Mouse (Mus musculus) liver, adult 2 months (tissue): ENCODE measurements at regions not wholly inside any gene's neighbourhood (a gene's known extent, or its start where the extent isn't known, plus 50 kb on each side); places are given as distances from the start of the nearest gene placed in this dataset.

Source experiments
- DNase-seq: peaks from one replicate; pipeline ENCODE4 v3.0.0-alpha.2; 2011; ENCODE audit warnings: low read depth, low spot score; ENCODE audit errors: extremely low read depth
- H3K27ac ChIP-seq: fragments of 200-500 bp; replicated peaks from 2 replicates; pipeline ENCODE4 v1.5.1; 2012; ENCODE audit warnings: low read depth, mild to moderate bottlenecking, control low read depth, inconsistent platforms, low read length; ENCODE audit not compliant: insufficient read depth
- H3K27me3 ChIP-seq: fragments of 200-500 bp; 2 replicates; pipeline ENCODE4 v1.6.1; 2012; ENCODE audit warnings: mild to moderate bottlenecking, moderate library complexity, low read length, inconsistent platforms; ENCODE audit not compliant: control insufficient read depth, insufficient read depth
- H3K36me3 ChIP-seq: fragments of 200-500 bp; 2 replicates; pipeline ENCODE4 v1.6.1; 2012; ENCODE audit warnings: low read length, inconsistent platforms; ENCODE audit not compliant: control insufficient read depth, insufficient read depth
- H3K4me1 ChIP-seq: fragments of 200-500 bp; 2 replicates; pipeline ENCODE4 v1.6.1; 2011; ENCODE audit warnings: low read length; ENCODE audit not compliant: control insufficient read depth, insufficient read depth
- H3K4me3 ChIP-seq: fragments of 200-500 bp; 2 replicates; pipeline ENCODE4 v1.5.1; 2011; ENCODE audit warnings: low read depth, mild to moderate bottlenecking, control low read depth, low read length, moderate library complexity; ENCODE audit not compliant: insufficient read depth
- H3K79me2 ChIP-seq: fragments of 200-500 bp; 2 replicates; pipeline ENCODE4 v1.6.1; 2012; ENCODE audit warnings: inconsistent platforms, mild to moderate bottlenecking, low read length, moderate library complexity; ENCODE audit not compliant: control insufficient read depth, insufficient read depth
- H3K9ac ChIP-seq: fragments of 200-500 bp; 2 replicates; pipeline ENCODE4 v1.6.1; 2012; ENCODE audit warnings: low read depth, mild to moderate bottlenecking, control low read depth, inconsistent platforms, low read length
- CTCF ChIP-seq: fragments of 200-500 bp; IDR thresholded peaks from 2 replicates; pipeline ENCODE4 v1.5.1; 2011; ENCODE audit warnings: low read depth, low read length, control low read depth
- POLR2A ChIP-seq: fragments of 200-500 bp; IDR thresholded peaks from 2 replicates; pipeline ENCODE4 v1.6.1; 2011; ENCODE audit warnings: low read length, control low read depth; ENCODE audit not compliant: insufficient read depth; ENCODE audit errors: extremely low read depth
- WGBS: fragments of 180-500 bp; shearing (Covaris S2); methylation state at CpG from one replicate; pipeline ENCODE4 v1.1.7; 2018; 5-methylcytosine and 5-hydroxymethylcytosine counted together

GRCm38 (mm10) chr10:96399636-96400400 lies 217.0 kb upstream of the Btg1 start:
- H3K36me3 ChIP-seq, result no peaks in the 10 kb centered on the region
- no peak for DNase-seq
- WGBS, result 84% methylated on average over 8 of the region's 8 CpGs

GRCm38 (mm10) chr10:96400793-96401192 lies 216.0 kb upstream of the Btg1 start:
- no peak overlapping the region for H3K27ac ChIP-seq
- no peaks in the 10 kb centered on the region for H3K36me3 ChIP-seq
- H3K4me1 ChIP-seq, result no peaks in the 10 kb centered on the region
- no peak for DNase-seq
- no peaks in the 10 kb centered on the region for H3K79me2 ChIP-seq
- H3K4me3 ChIP-seq, result no peak overlapping the region
- 88% methylated on average over 6 of the region's 6 CpGs for WGBS
- H3K9ac ChIP-seq, result no peak overlapping the region
- no peak for TF ChIP-seq CTCF
- H3K27me3 ChIP-seq, result no peaks in the 10 kb centered on the region

More at GRCm38 (mm10) chr10:96399636-96400400, 217.0 kb upstream of the Btg1 start:
- H3K27ac ChIP-seq, result no peak overlapping the region
- no peak overlapping the region for H3K9ac ChIP-seq
- H3K27me3 ChIP-seq, result no peaks in the 10 kb centered on the region
- TF ChIP-seq POLR2A, result no peak
- no peak for TF ChIP-seq CTCF
- H3K4me1 ChIP-seq, result no peaks in the 10 kb centered on the region
- no peak overlapping the region for H3K4me3 ChIP-seq
- no peaks in the 10 kb centered on the region for H3K79me2 ChIP-seq

- Histone ChIP-seq H3K9ac (no peak overlapping the region), H3K4me1 (no peaks in the 10 kb centered on the region), H3K4me3 (no peak overlapping the region), H3K27ac (no peak overlapping the region), H3K36me3 (no peaks in the 10 kb centered on the region), H3K27me3 (no peaks in the 10 kb centered on the region), H3K79me2 (no peaks in the 10 kb centered on the region)
- no peak for DNase-seq
- WGBS, result 62% methylated on average over 5 of the region's 5 CpGs
- TF ChIP-seq POLR2A (no peak), CTCF (no peak)
Measured at GRCm38 (mm10) chr10:96406306-96406705, 210.5 kb upstream of the Btg1 start.

GRCm38 (mm10) chr10:96407846-96408245 lies 209.0 kb upstream of the Btg1 start:
- H3K9ac ChIP-seq, result no peak overlapping the region
- no peaks in the 10 kb centered on the region for H3K27me3 ChIP-seq
- TF ChIP-seq CTCF (no peak), POLR2A (no peak)
- DNase-seq, result peak; percentile 3
- 69% methylated on average over 3 of the region's 3 CpGs for WGBS
- no peaks in the 10 kb centered on the region for H3K36me3 ChIP-seq
- no peak overlapping the region for H3K4me3 ChIP-seq
- no peak overlapping the region for H3K27ac ChIP-seq
- no peaks in the 10 kb centered on the region for H3K4me1 ChIP-seq
- H3K79me2 ChIP-seq, result no peaks in the 10 kb centered on the region

- no peak overlapping the region for H3K27ac ChIP-seq
- WGBS, result 70% methylated on average over 2 of the region's 2 CpGs
- H3K4me3 ChIP-seq, result no peak overlapping the region
- TF ChIP-seq POLR2A, result no peak
- no peak for TF ChIP-seq CTCF
- no peak overlapping the region for H3K9ac ChIP-seq
- no peaks in the 10 kb centered on the region for H3K4me1 ChIP-seq
- no peaks in the 10 kb centered on the region for H3K79me2 ChIP-seq
- H3K27me3 ChIP-seq, result no peaks in the 10 kb centered on the region
- no peak for DNase-seq
- no peaks in the 10 kb centered on the region for H3K36me3 ChIP-seq
Measured at GRCm38 (mm10) chr10:96408250-96408649, 208.6 kb upstream of the Btg1 start.

- H3K27me3 ChIP-seq, result no peaks in the 10 kb centered on the region
- WGBS, result 95% methylated on average over 6 of the region's 6 CpGs
- H3K9ac ChIP-seq, result no peak overlapping the region
- no peak overlapping the region for H3K27ac ChIP-seq
- no peak for DNase-seq
- no peaks in the 10 kb centered on the region for H3K4me1 ChIP-seq
- H3K36me3 ChIP-seq, result no peaks in the 10 kb centered on the region
- no peak overlapping the region for H3K4me3 ChIP-seq
- no peaks in the 10 kb centered on the region for H3K79me2 ChIP-seq
- TF ChIP-seq POLR2A (no peak), CTCF (no peak)
Measured at GRCm38 (mm10) chr10:96410028-96410427, 206.8 kb upstream of the Btg1 start.
